Mouse (Mus musculus): ENCODE measurements around the gene Arhgap33. TPM values are rescaled to one million over a fixed set of nuclear protein-coding genes. Genes with fewer than 3 reads are reported as not detected.

The Arhgap33 gene
- total RNA-seq (2022) = 100 to 1,000 TPM; 177 to 184 (median 178) TPM

DNA sequence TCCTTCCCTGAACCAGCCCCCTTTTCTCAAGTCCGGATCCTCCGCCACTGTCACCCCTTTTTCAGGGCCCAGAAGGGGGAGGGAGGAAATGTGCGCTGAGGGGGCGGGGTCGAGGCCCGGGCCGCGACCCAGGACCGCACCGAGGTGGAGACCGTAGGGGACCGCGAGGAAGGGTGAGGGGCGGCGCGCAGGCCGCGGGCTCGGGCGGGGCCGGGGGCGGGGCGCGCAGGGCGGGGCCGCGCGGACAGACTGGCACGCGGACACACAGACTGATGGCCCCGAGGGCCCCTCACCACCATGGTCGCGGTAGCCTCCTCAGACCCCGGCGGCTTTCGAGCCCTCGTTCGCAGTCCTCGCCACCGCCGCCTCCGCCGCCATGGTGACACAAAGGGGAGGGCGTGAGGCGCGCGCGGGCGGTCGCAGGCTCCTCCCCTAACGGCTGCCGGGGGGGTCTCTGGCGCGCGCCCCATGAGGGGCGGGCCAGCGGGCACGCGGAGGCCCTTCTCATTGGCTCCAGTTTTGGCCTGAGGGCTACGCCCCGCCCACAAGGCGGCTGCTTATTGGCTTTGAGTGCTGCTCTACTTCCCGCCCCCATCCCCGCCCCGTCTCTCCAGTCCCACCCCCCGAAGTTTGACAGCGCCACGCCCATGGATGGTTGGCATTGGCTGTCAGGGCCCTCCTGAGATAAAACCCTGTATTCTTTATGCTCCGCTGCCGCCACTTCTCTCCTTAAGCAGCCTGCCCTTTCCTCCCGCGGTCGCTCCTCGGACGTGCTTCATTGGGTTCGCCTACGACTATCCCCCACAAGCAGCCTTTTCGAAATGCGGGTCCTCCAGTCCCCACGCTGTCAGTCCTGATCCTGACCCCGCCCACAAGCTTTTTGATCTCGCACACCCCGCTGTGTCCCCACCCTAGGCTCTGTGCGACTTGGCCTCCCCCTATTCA is at the start of gene Arhgap33:
Gene Arhgap33 (minus strand): TSS at position 428 of the 945 bp plus-strand sequence.
- peak; percentile 88 to 98 for DNase-seq (ENCODE audit: low spot score in 2 of 2)

DNA sequence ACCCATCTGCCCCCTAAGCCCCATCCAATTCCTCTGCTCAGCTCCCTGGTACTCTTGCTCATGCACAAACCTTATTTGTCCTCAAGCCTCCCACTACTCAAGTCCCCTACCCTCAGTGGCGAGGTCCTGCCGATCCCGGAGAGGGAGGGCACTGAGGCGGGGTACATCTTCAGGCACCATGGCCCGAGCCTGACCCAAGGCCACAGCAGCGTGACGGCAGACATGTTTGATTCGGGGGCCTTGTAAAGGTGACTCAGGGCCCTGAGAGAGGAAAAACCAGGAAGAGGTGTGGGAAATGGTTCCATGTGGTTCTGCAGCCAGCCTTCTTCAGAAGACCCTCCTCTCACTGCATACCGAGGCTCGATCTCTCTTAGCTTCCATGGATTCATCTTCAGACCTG is 49.5 kb upstream of the Arhgap33 start:
- no peak for DNase-seq (ENCODE audit: low spot score in 2 of 2)

DNA sequence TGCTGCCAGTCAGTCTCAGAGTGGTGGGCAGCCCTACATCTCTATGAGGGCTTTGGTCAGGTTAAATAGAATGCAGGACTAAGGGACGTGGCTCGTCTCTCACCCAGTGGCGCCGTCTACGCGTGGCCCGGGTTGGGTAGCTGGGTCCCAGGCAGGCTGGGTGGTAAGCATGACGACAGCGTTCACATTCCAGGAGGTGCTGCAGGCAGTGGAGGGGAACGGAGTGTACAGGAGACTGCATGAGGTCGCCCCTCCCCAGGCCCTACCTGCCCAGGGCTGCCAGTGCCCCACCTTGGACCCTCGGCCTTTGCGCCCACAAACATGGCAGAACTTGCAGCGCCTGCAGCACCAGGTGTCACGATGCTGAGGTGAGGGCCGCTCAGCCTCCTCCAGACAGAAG is 46.7 kb upstream of the Arhgap33 start:
- DNase-seq (ENCODE audit: low spot score in 2 of 2) = no peak

DNA sequence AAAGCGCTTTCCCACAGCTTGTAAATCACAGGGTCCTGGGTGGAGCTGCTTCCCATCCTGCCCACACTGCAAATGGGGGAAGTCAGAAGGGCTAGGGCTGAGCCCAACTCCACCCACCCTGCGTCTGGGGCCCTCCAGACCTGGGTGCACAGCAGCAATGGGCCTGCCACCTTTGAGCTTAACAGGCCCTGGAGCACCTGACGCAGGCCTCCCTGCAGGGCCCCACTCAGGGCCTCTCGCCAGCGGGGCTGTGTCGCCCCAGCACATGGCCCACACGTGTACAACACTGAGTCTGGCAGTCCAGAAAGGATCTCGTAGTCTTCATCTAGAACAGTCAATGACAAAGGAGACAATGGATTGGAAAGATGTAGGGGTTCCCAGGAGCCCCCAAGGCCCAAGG is 45.1 kb upstream of the Arhgap33 start:
- no peak for DNase-seq (ENCODE audit: low spot score in 2 of 2)

DNA sequence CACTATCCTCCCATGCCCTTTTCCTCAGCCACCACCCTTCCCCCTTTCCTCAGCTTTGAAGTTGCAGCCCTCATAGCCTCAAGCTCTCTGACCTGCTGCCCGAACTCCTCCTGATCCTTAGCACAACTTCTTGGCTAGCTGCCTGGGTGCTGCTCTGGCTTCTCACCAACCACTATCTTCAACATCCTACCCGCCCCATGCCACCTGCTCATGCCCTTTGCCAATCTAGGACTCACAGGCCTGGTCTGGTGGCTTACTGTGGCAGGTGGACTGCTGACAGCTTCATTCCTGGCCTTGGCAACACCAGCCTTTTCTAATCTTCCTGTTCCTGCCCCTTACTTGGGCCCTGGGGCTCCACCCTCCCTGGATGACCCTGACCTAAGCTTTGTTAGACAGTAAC is 38.1 kb upstream of the Arhgap33 start:
- DNase-seq (ENCODE audit: low spot score in 2 of 2) = no peak

DNA sequence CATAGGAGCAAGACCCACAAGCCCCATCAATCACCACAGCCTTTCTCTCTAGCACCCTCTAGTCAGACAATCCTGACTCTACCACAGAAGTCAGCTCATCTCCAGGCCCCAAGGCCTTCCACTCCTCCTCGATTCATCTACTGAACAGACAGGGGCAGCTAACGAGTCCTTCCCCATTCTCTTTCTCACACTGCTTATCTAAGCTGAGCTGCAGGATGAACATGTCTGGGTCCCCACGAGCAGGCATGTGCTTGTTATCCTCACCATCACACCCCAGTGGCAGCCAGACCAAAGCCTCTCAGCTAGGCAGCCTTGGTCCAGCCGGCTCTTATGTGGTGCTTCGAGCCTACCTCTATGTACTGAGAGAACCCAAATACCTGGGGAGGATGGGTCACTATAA is 37.5 kb upstream of the Arhgap33 start:
- no peak for DNase-seq (ENCODE audit: low spot score in 2 of 2)

DNA sequence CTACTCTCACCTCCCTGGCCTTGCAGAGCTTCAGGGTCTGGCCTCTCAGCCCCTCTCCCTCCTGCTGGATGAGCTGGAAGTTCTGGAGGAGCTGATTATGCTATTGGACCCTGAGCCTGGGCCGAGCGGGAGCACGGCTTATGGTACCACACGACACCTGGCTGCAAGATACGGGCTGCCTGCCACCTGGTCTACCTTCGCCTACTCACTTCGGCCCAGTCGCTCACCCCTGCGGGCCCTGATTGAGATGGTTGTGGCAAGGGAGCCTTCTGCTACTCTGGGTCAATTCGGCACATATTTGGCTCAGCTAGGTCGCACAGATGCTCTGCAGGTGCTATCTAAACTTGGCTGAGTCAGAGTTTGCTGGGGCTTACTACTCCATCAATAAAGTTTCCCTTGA is 32.7 kb upstream of the Arhgap33 start:
- DNase-seq (ENCODE audit: low spot score in 2 of 2) = no peak

DNA sequence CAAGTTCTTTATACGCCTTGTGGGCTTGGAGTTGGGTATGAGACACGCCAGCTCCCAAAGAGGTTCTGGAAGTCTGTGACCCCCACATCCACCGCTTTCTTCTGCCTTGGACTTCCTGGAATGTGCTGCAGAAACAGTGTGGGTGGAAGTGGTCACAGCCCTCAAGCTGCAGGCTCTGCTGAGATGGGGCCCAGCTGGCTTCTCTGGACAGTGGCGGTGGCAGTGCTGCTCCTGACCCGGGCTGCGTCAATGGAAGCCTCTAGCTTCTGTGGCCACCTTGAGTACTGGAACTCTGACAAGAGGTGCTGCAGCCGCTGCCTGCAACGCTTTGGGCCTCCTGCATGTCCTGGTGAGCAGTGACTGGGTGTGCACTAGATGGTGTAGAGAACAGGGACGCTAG is 31.2 kb upstream of the Arhgap33 start:
- DNase-seq (ENCODE audit: low spot score in 2 of 2) = no peak

DNA sequence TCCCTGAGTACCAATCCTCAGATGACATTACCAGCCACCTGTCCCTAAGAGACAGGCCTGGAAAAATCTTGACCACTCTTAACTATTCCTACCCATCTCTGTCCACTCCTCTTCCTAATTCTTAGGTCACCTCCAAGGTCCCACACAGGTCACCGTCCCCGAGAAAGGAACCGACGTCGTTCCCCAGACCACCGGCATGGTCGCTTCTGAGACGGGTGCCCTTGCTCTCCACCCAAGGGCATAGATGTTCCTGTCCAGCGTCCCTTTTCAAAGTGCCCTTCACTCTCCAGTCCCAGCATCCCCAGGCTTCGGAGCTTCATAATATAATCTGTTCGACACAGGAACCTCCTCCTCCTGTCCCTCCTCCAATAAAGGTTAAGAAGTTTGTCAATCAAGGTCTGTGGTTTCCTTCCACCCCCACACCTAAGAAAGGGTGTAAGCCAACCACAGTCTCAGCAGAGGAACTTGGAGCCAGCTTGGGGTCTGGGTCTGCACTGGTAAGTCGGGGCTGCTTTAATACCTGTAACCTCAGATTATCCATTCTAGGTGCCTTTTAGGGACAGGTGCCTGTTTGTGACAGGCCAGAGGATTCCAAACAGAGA is 30.2 kb upstream of the Arhgap33 start, which contains the start of gene Igflr1:
Gene Igflr1 (plus strand): TSS at position 458 of the 602 bp plus-strand sequence.
- no peak for DNase-seq (ENCODE audit: low spot score in 2 of 2)

DNA sequence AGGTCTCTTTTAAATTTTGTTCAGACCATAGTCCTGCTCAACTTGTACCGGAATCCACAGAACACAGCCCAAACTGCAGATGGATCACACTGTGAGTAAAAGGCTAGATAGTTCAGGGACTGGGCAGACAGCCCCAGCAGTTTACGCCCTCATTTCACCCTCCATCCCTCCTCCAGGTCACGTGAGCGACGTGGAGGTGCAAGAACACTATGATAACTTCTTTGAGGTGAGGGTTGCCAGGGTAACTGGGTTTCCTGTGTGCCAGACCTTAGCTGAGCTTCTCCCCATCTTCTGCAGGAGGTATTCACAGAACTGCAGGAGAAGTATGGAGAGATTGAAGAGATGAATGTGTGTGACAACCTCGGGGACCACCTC is 29.0 kb upstream of the Arhgap33 start:
- DNase-seq (ENCODE audit: low spot score in 2 of 2) = no peak

DNA sequence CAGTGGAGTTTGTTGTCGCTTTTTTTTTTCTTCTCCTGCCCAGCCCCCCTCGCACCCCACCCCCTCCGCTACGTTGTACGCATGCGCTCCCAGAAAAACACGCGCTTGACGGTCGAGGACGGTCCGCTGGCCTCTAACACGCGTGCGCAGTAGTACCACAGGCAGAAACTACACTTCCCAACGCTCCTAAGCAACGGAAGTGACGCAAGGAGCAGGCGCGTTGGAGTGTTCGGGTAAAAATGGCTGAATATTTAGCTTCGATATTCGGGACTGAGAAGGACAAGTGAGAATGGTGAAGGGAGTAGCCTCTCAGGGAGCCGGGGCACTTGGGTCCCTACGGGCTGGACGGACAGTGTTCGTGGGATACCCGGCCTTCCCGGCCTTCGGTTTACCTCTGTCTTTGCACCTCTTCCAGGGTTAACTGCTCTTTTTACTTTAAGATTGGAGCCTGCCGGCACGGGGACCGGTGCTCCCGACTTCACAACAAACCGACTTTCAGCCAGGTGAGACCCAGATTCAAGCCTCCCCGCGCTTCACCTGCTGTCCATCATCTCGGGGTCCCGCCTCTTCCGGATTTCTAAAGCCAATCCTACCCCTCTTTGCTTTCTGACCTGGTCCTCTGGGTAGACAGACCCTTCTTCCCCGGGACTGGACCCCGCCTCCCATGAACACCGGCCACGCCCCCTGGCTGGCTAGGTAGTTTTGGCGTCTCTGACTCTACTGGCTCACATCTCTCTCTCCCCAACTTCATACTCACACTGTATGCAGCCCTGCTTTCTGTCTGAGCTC is 28.5 kb upstream of the Arhgap33 start, which contains the start of the genes U2af1l4, Gm49396 and Psenen:
Gene U2af1l4 (plus strand): TSS at position 185 of the 789 bp plus-strand sequence.
Gene Gm49396 (plus strand): TSS at position 228 of the 789 bp plus-strand sequence.
Gene Psenen (minus strand): TSS at position 511 of the 789 bp plus-strand sequence.
- DNase-seq (ENCODE audit: low spot score in 2 of 2) = peak; percentile 80 to 95

DNA sequence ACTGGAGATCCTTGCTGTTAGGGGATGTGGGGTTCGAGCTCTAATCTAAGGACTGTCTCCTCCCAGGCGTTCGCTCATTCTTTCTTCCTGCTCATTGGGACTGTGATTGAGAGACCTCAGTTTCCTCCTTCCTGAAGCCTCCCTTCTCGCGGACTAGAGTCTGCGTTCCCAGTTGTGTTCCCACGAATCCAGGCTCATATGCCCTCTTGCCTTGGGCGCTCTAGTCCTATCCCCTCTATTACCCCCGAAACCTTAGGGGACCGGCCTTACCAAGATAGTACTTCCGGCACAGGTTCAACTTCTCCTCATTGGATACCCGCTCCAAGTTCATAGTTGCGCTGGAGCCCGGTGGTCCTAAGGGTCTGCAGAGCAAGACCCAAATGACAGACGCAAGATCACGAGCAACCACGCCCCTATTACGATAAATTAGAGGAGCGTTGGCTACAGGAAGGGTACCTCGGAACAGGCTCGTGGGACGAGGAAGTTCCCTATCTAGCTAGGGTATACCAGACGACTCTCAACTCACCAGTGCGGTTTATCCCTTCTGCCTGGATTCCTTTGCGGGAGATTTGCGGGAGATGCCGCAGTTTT is 27.8 kb upstream of the Arhgap33 start:
- peak in 1 of 2 experiments; percentile 50 for DNase-seq (ENCODE audit: low spot score in 2 of 2)

DNA sequence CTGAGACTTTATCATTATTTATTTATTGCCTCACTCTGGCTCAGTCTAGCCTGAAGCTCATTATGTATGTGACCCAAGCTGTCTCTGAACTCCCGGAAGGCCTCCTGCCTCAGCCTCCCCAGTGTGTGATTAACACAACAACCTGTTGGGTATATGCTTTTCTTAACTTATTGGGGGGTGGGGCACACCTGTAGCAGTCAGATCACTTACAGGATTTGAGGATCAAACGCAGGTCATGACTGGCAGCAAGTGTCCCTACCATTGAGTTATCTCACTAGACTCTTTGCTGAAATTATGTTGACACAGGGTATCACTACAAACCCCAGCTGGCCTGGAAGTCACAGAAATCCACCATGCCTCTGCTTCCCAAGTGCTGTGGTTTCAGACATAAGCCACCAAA is 25.4 kb upstream of the Arhgap33 start:
- no peak for DNase-seq (ENCODE audit: low spot score in 2 of 2)

DNA sequence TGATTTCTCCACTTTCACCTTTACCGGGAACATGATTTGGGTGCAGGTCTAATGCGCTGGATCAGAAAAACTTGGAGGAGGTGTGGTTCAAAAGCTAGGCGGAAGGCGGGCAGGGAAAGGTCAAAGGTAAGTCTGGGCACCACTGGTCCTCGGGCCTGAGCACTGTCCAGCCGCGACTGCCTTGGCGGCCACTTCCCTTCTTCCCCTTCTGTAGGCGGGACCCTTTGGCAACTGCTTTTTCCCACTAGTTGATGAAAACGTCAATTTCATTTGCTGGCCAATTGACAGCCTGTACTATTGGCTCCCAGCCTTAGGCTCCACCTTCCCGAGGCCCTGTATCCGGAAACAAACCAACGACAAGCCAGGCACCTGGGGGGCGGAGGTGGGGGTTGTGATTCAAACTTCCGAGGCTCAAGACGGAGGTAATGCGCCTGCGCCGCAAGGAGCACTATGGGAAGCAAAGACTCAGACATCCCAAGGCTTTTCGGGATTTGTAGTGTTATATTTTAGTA is 24.6 kb upstream of the Arhgap33 start, which contains the start of gene Lin37:
Gene Lin37 (minus strand): TSS at position 396 of the 512 bp plus-strand sequence.
- DNase-seq (ENCODE audit: low spot score in 2 of 2) = peak; percentile 87 to 99

DNA sequence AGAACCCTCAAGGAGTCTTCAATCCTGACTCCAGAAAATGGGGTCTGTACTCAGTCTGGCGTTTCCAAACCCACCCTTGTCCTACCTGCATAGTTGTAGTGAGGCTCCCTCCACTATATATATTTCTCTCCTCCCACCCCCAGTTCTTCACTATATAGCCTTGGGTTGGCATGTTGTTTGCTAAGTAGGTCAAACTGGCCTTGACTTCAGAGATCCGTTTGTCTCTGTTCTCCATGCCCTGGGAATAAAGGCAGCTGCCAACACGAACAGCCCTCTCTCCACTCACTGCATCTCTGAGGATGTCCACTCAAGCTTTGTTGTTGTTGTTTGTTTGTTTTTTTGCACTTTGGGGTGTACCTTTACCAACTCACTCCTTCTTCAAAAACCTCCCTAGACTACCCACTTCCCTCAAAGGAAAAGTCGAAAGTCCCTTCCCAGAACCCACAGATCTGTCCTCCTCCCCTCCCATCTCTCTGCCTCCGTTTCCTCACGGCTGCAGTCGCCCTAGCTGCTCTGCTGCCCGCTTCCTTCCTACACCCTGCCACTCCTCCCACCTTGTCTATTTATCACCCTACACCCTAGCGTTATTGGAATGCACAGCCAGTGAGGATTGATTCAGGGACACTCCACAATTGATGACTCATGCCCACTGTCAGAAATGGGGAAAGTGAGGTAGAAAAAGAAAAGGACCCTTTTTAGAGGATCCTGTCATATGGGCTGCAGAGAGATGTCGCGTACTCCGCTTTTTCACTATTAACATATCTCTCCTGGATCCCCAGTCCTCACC is 24.0 kb upstream of the Arhgap33 start:
- no peak for DNase-seq (ENCODE audit: low spot score in 2 of 2)

DNA sequence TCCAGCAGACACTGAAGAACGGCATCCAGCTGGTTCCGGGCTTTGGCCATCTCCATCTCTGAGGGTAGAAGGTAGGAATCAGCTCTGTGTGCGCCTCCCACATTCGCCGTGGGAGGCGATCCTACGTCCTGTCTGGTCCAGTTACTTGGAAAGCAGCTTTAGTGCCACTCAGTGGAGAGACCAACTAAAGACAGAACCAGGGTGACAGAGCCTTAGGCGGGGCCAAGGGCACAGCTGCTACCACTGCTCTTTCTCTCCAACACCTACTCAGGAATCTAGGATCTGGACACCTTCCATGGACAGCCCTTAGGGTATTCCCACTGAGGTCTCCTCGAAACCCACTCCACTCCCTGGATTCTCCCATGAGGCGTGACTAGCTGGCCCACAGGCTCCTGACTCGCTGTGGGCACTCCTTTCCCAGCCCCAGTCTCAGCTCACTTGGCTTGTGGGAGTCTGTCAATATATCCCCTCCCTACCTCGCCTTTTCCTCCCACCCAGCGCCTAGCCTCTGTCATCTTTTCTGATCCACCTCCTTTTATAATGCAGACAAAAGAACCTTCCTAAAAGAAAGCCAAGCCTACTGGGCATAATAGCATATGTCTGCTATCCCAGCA is 23.1 kb upstream of the Arhgap33 start:
- no peak for DNase-seq (ENCODE audit: low spot score in 2 of 2)

DNA sequence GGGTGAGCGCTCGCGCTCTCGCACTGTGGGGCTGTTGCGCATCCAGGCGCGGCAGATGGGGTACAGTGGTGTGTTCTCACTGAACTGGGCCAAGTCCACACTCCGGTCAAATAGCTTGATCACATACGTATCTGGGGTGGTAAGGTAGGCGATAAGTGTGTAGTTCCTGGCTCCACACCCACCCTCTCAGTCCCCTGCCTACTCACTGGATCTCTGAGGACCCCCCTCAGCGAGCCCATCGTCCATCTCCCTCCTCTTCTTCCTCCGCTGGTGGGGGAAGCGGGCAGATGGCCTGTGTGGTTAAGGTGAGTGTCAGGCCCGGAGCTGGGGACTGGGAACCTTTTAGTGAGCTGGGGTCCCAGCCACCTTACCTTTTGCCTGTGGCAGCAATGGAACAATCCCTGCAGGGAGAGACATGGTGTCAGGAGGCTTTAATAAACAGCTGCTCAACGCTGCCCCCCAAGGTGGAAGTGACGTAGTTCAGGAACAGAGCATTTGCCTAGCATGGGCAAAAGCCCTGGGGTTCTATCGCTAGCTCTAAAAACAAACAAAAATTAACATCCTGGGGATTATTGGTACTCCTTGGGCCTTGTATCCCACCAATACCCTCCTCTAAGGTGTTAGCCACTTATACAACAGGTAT is 22.2 kb upstream of the Arhgap33 start:
- DNase-seq (ENCODE audit: low spot score in 2 of 2) = no peak

DNA sequence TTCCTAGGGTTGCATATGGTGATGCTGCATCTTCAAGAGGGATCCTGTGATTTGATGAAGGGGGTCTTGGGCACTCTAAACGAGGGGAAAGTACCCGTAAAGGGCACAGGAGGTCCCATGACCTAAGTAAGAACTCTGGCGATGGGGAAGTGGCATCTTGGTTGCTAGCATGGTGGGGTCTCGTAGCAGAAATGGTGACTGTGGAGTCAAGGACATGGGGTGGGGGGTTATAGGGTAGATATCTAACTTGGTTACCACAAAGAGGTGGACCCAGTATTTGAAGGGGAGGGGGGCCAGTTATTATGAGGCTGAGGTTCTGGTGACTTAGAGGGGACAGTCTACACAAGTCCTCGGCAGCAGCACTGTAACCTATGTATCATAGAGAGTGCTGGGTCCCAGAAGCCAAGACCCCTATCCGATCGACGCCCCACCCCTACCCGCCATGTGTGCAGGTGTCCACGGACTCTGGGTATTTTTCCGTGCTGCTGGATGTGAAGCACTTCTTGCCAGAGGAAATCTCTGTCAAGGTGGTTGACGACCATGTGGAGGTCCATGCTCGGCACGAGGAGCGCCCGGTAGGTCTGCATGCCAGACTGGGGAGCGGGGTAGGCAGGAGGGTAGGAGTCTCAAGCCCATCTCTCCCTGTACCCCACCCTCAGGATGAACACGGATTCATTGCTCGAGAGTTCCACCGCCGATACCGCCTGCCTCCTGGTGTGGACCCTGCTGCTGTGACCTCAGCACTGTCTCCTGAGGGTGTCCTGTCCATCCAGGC is 19.1 kb upstream of the Arhgap33 start:
- no peak for DNase-seq (ENCODE audit: low spot score in 2 of 2)
